Mouse (Mus musculus): ENCODE measurements around the gene Ms4a1.
"Not testable (repeated sequence)": the region's sequence is repeated elsewhere in the genome, so short reads cannot be mapped to it uniquely, and the experiment has no call there.

The Ms4a1 gene

GRCm38 (mm10) chr19:11266052-11266845 is at the start of gene Ms4a1:
Gene Ms4a1 (minus strand): TSS chr19:11266241.
- no peak for DNase-seq (ENCODE audit: low spot score)

- DNase-seq (ENCODE audit: low spot score) = no peak
Observed at GRCm38 (mm10) chr19:11314354-11314753, 48.3 kb upstream of the Ms4a1 start, which contains the start of gene Ms4a14. Gene Ms4a14 (minus strand): TSS chr19:11314454.

- DNase-seq (ENCODE audit: low spot score) = no peak
Observed at GRCm38 (mm10) chr19:11308888-11309287, 42.8 kb upstream of the Ms4a1 start.

DNA sequence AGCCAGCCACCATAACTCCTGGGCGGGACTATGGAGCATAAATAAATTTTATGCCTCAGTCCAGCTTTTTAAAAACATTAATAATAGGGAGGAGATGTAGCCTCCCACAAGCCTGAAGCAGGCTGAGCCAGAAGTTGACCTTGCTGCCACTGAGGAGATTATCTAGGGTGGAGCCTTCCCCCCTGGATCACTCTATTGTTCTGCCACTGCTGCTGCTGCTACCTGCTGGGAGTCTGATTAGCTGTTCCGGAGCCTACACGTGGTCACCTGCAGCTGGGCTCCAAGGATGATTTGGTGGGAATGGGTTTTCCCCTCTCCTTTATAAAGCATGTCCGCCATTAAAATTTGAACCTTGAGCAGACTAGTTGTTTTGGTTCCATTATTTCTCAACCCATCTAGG is 33.5 kb upstream of the Ms4a1 start:
- DNase-seq (ENCODE audit: low spot score) = not testable (repeated sequence)

GRCm38 (mm10) chr19:11298939-11299338 is 32.9 kb upstream of the Ms4a1 start:
- DNase-seq (ENCODE audit: low spot score) = no peak

GRCm38 (mm10) chr19:11293616-11294015 is 27.6 kb upstream of the Ms4a1 start:
- DNase-seq (ENCODE audit: low spot score) = not testable (repeated sequence)

- no peak for DNase-seq (ENCODE audit: low spot score)
Observed at GRCm38 (mm10) chr19:11292990-11293389, 26.9 kb upstream of the Ms4a1 start.

- no peak for DNase-seq (ENCODE audit: low spot score)
Observed at GRCm38 (mm10) chr19:11283773-11284172, 17.7 kb upstream of the Ms4a1 start, which contains the start of gene Ms4a5. Gene Ms4a5 (minus strand): TSS chr19:11283873.

DNA sequence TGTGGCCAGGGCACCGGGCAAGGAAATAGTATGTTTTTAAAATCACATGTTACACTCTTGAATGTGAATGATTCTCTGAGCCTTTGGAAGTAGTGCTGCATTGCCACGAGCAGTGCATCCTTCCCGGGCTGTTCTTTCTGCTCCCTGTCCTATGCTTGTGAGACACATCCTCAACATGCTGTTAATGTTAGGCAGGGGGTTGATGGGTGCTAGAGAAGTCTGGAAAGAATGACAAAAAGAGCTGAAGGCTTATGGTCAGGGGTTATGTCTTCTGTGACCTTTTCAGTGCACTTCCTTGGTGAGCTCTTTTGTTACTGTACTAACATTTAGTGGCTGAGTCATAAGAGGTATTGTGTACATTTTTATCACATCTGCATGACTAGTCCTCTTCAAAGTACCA is 14.2 kb upstream of the Ms4a1 start:
- no peak for DNase-seq (ENCODE audit: low spot score)

- no peak for DNase-seq (ENCODE audit: low spot score)
Observed at GRCm38 (mm10) chr19:11276431-11276830, 10.4 kb upstream of the Ms4a1 start.

- no peak for DNase-seq (ENCODE audit: low spot score)
Observed at GRCm38 (mm10) chr19:11266956-11267355, 915 bp upstream of the Ms4a1 start.

DNA sequence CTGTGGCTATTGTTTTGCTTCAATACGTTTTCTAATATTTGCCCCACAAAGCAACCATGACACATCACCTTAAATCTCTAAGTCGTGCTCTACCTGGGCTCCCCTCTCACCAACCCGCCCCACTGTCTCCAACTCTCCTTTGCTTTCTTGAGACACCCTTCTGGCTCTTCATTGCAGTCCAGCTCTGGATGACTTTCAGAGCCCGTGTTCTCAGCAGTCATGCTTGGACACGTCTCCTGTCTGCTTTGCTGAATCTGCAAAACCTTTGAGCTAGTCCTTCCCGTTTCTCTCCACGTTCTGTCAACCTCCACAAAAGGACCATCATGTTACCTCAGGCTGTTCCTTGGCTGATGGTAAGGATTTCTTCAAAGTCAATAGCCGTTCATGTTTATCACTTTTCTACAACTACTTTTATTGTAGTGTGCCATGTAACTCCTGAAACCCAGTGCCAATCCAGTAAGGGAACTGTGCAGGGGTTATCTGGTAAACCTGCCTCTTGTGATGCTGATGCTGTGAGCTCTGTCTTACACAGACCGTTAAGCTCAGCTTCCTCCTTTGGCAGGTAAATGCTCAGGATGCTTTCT is 1.3 kb downstream of the Ms4a1 start:
- no peak for DNase-seq (ENCODE audit: low spot score)

- no peak for DNase-seq (ENCODE audit: low spot score)
Observed at GRCm38 (mm10) chr19:11263549-11263948, 2.5 kb downstream of the Ms4a1 start.

GRCm38 (mm10) chr19:11262932-11263331 is 3.1 kb downstream of the Ms4a1 start:
- not testable (repeated sequence) for DNase-seq (ENCODE audit: low spot score)

- DNase-seq (ENCODE audit: low spot score) = no peak
Observed at GRCm38 (mm10) chr19:11261522-11261921, 4.5 kb downstream of the Ms4a1 start.

- DNase-seq (ENCODE audit: low spot score) = no peak
Observed at GRCm38 (mm10) chr19:11244230-11244629, 21.8 kb downstream of the Ms4a1 start.

GRCm38 (mm10) chr19:11242560-11242959 is 23.5 kb downstream of the Ms4a1 start:
- DNase-seq (ENCODE audit: low spot score) = no peak

DNA sequence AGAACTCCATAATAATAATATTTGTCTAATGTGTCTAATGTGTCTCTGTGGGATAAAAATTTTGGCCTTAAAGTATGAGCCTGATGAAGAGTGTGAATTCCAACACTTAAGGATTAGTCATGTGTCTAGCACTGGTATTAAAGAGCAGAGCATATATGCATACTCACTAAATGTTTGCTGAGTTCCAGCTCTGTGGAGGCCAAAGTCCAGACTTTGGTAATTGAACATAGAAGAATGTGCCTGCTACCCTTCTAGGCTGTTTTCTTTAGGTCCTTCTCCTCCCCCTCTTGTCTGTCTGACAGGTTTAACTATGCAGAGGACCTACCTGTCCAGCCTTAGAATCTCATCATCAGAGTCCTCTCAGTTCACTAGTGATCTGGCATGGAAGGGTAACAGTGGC is 30.2 kb downstream of the Ms4a1 start:
- DNase-seq (ENCODE audit: low spot score) = no peak

- DNase-seq (ENCODE audit: low spot score) = no peak
Observed at GRCm38 (mm10) chr19:11234921-11235735, 30.9 kb downstream of the Ms4a1 start.

- no peak for DNase-seq (ENCODE audit: low spot score)
Observed at GRCm38 (mm10) chr19:11234244-11234643, 31.8 kb downstream of the Ms4a1 start.

DNA sequence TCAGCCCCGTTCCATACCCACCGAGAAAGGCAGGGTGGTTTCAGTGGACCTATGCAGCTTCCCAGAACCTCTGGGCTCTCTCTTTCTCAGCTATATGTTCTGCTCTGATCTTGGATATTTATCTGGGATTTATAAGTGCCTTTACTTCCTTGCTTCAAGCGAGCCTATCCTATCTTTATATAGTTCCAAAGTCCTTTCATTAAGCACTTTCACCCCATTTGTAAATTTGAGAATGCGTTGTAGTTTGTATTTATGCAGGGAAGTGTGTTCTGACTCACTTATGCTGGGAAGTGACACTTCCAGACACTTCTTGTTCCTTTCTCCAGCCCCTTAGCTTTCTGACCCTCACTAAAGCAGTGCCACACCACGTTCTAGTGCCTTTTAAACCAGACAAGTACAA is 33.7 kb downstream of the Ms4a1 start, which contains the start of gene Ms4a12:
Ms4a12 (minus strand) TSS at position 101 of the 400 bp plus-strand sequence.
- no peak for DNase-seq (ENCODE audit: low spot score)
